Mouse (Mus musculus): ENCODE measurements at regions not wholly inside any gene's neighbourhood (a gene's known extent, or its start where the extent isn't known, plus 50 kb on each side); places are given as distances from the start of the nearest gene placed in this dataset.

GRCm38 (mm10) chr14:31910809-31911208 is 80.4 kb upstream of the Ankrd28 start:
- H3K4me3 ChIP-seq (ENCODE audit: low read depth, low read length), result no peak overlapping the region
- H3K27ac ChIP-seq (ENCODE audit: low read depth), result no peak overlapping the region
- no peaks in the 10 kb centered on the region for H3K27me3 ChIP-seq (replicated peaks; ENCODE audit: control insufficient read depth, insufficient read depth, low read length)
- DNase-seq (ENCODE audit: low spot score) (no peak), ATAC-seq (replicated peaks; ENCODE audit: low FRiP score, low TSS enrichment, low read depth) (no peak)
- WGBS, result 87% methylated on average over 2 of the region's 2 CpGs
- no peaks in the 10 kb centered on the region for H3K4me1 ChIP-seq (replicated peaks; ENCODE audit: control insufficient read depth, insufficient read depth, low read length)
- no peaks in the 10 kb centered on the region for H3K9me3 ChIP-seq (ENCODE audit: control insufficient read depth, low read length)
- H3K36me3 ChIP-seq (ENCODE audit: control insufficient read depth, insufficient read depth, low read length), result no peaks in the 10 kb centered on the region
- H3K4me2 ChIP-seq (ENCODE audit: low read length), result no peak overlapping the region
- H3K9ac ChIP-seq (ENCODE audit: low read length), result no peak overlapping the region

DNA sequence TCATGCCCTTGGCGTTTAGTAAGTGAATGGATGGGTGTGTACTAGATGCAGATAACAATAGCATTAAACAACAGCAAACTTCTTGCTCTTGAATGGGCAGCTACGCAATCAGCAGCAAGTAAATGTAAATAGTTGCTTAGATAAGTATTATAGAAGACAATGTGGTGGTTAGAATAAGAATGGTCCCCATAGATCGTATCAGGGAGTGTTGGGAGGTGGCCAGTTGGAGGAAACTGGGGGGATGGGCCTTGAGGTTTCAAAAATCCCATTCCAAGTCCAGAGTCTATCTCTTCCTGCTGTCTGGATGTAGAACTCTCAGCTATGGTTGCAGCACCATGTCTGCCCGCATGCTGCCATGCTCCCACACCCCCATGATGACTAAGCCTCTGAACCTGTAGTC is 88.0 kb upstream of the Ankrd28 start:
- H3K9me3 ChIP-seq (ENCODE audit: control insufficient read depth, low read length), result 0 out of 2 replicates have a peak, but pooled peaks cover 6% of the 10 kb centered on the region
- H3K4me3 ChIP-seq (ENCODE audit: low read depth, low read length), result no peak overlapping the region
- no peaks in the 10 kb centered on the region for H3K27me3 ChIP-seq (replicated peaks; ENCODE audit: control insufficient read depth, insufficient read depth, low read length)
- DNase-seq (ENCODE audit: low spot score) (no peak), ATAC-seq (replicated peaks; ENCODE audit: low FRiP score, low TSS enrichment, low read depth) (no peak)
- no peak overlapping the region for H3K9ac ChIP-seq (ENCODE audit: low read length)
- no peak overlapping the region for H3K4me2 ChIP-seq (ENCODE audit: low read length)
- H3K36me3 ChIP-seq (ENCODE audit: control insufficient read depth, insufficient read depth, low read length), result no peaks in the 10 kb centered on the region
- no peak overlapping the region for H3K27ac ChIP-seq (ENCODE audit: low read depth)
- no peaks in the 10 kb centered on the region for H3K4me1 ChIP-seq (replicated peaks; ENCODE audit: control insufficient read depth, insufficient read depth, low read length)
- 89% methylated on average over 4 of the region's 4 CpGs for WGBS

DNA sequence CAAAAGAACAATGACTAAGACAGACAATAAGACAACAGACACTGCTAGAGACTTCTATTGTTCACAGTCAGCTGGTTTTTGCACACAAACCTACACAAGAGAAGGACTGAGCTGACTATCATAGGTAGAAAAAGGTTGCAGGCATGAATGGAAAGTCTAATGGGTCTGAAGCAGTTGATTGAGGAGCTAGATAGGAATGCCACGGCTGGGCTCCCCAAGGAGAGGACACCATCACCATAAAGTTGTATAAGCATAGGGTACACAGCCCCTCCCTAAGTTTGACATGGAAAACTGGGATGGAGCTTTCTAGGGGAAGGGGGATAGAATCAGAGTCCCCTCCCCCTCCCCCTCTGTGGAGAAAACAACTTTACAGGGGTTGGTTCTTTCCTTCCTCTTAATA is 88.5 kb upstream of the Ankrd28 start:
- Histone ChIP-seq H3K4me2 (ENCODE audit: low read length) (no peak overlapping the region), H3K4me1 (replicated peaks; ENCODE audit: control insufficient read depth, insufficient read depth, low read length) (no peaks in the 10 kb centered on the region), H3K9ac (ENCODE audit: low read length) (no peak overlapping the region), H3K36me3 (ENCODE audit: control insufficient read depth, insufficient read depth, low read length) (no peaks in the 10 kb centered on the region), H3K27ac (ENCODE audit: low read depth) (no peak overlapping the region), H3K27me3 (replicated peaks; ENCODE audit: control insufficient read depth, insufficient read depth, low read length) (no peaks in the 10 kb centered on the region), H3K4me3 (ENCODE audit: low read depth, low read length) (no peak overlapping the region), H3K9me3 (ENCODE audit: control insufficient read depth, low read length) (0 out of 2 replicates have a peak, but pooled peaks cover 7% of the 10 kb centered on the region)
- DNase-seq (ENCODE audit: low spot score) (no peak), ATAC-seq (replicated peaks; ENCODE audit: low FRiP score, low TSS enrichment, low read depth) (no peak)
- WGBS, result 83% methylated on average over 1 of the region's 1 CpGs

- Histone ChIP-seq H3K27ac (ENCODE audit: low read depth) (no peak overlapping the region), H3K9ac (ENCODE audit: low read length) (no peak overlapping the region), H3K9me3 (ENCODE audit: control insufficient read depth, low read length) (no peaks in the 10 kb centered on the region), H3K4me2 (ENCODE audit: low read length) (no peak overlapping the region), H3K36me3 (ENCODE audit: control insufficient read depth, insufficient read depth, low read length) (no peaks in the 10 kb centered on the region), H3K4me3 (ENCODE audit: low read depth, low read length) (no peak overlapping the region), H3K4me1 (replicated peaks; ENCODE audit: control insufficient read depth, insufficient read depth, low read length) (peaks cover 14% of the 10 kb centered on the region), H3K27me3 (replicated peaks; ENCODE audit: control insufficient read depth, insufficient read depth, low read length) (no peaks in the 10 kb centered on the region)
- ATAC-seq (replicated peaks; ENCODE audit: low FRiP score, low TSS enrichment, low read depth) (no peak), DNase-seq (ENCODE audit: low spot score) (no peak)
- WGBS, result 55% methylated on average over 12 of the region's 12 CpGs
These were observed 98.8 kb upstream of the Ankrd28 start for GRCm38 (mm10) chr14:31929161-31929707.

GRCm38 (mm10) chr14:31930367-31930766 is 98.4 kb upstream of the Galnt15 start:
- peak; percentile 59 for DNase-seq (ENCODE audit: low spot score)
- no peaks in the 10 kb centered on the region for H3K36me3 ChIP-seq (ENCODE audit: control insufficient read depth, insufficient read depth, low read length)
- no peak for ATAC-seq (replicated peaks; ENCODE audit: low FRiP score, low TSS enrichment, low read depth)
- H3K27ac ChIP-seq (ENCODE audit: low read depth), result peak overlapping the region; percentile 58; the same call in 1 of the 2 replicates
- no peak overlapping the region for H3K9ac ChIP-seq (ENCODE audit: low read length)
- H3K4me3 ChIP-seq (ENCODE audit: low read depth, low read length), result no peak overlapping the region
- no peak overlapping the region for H3K4me2 ChIP-seq (ENCODE audit: low read length)
- 42% methylated on average over 9 of the region's 9 CpGs for WGBS
- H3K4me1 ChIP-seq (replicated peaks; ENCODE audit: control insufficient read depth, insufficient read depth, low read length), result peaks cover 20% of the 10 kb centered on the region
- no peaks in the 10 kb centered on the region for H3K27me3 ChIP-seq (replicated peaks; ENCODE audit: control insufficient read depth, insufficient read depth, low read length)
- no peaks in the 10 kb centered on the region for H3K9me3 ChIP-seq (ENCODE audit: control insufficient read depth, low read length)

GRCm38 (mm10) chr14:31931971-31932370 is 96.8 kb upstream of the Galnt15 start:
- H3K4me3 ChIP-seq (ENCODE audit: low read depth, low read length), result no peak overlapping the region
- no peaks in the 10 kb centered on the region for H3K27me3 ChIP-seq (replicated peaks; ENCODE audit: control insufficient read depth, insufficient read depth, low read length)
- no peak for ATAC-seq (replicated peaks; ENCODE audit: low FRiP score, low TSS enrichment, low read depth)
- H3K36me3 ChIP-seq (ENCODE audit: control insufficient read depth, insufficient read depth, low read length), result no peaks in the 10 kb centered on the region
- no peaks in the 10 kb centered on the region for H3K9me3 ChIP-seq (ENCODE audit: control insufficient read depth, low read length)
- DNase-seq (ENCODE audit: low spot score), result no peak
- no peak overlapping the region for H3K4me2 ChIP-seq (ENCODE audit: low read length)
- WGBS, result 51% methylated on average over 5 of the region's 5 CpGs
- H3K4me1 ChIP-seq (replicated peaks; ENCODE audit: control insufficient read depth, insufficient read depth, low read length), result peaks cover 20% of the 10 kb centered on the region
- H3K9ac ChIP-seq (ENCODE audit: low read length), result no peak overlapping the region
- H3K27ac ChIP-seq (ENCODE audit: low read depth), result no peak overlapping the region

DNA sequence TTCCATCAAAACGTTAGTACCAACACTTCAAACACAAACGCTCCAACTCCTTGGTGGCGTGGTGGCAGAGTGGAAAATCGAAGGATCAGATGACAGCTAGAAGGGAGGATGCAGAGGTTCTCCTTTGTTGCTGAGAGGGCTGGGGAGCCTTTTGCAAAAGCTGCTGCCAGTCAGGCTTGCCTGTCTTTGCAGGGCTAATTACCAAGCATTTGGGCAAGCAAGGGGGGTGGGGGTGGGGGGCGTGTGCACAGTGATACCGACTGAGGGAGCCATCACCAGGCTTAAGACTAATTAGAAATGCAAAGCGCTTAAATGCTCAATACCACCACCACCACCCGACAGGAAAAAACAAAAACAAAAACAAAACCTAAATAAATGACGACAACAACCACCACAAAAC is 95.3 kb upstream of the Galnt15 start:
- DNase-seq (ENCODE audit: low spot score) (no peak), ATAC-seq (replicated peaks; ENCODE audit: low FRiP score, low TSS enrichment, low read depth) (no peak)
- H3K9ac ChIP-seq (ENCODE audit: low read length), result no peak overlapping the region
- no peaks in the 10 kb centered on the region for H3K27me3 ChIP-seq (replicated peaks; ENCODE audit: control insufficient read depth, insufficient read depth, low read length)
- WGBS, result 5% methylated on average over 9 of the region's 9 CpGs
- peak overlapping the region; percentile 31 for H3K4me3 ChIP-seq (ENCODE audit: low read depth, low read length)
- H3K4me2 ChIP-seq (ENCODE audit: low read length), result peak overlapping the region; percentile 61
- H3K36me3 ChIP-seq (ENCODE audit: control insufficient read depth, insufficient read depth, low read length), result no peaks in the 10 kb centered on the region
- H3K9me3 ChIP-seq (ENCODE audit: control insufficient read depth, low read length), result no peaks in the 10 kb centered on the region
- H3K4me1 ChIP-seq (replicated peaks; ENCODE audit: control insufficient read depth, insufficient read depth, low read length), result peaks cover 20% of the 10 kb centered on the region
- 0 out of 2 replicates have a peak overlapping the region, but pooled peaks have one; percentile 29 for H3K27ac ChIP-seq (ENCODE audit: low read depth)

- peak overlapping the region; percentile 61 for H3K4me2 ChIP-seq (ENCODE audit: low read length)
- H3K36me3 ChIP-seq (ENCODE audit: control insufficient read depth, insufficient read depth, low read length), result no peaks in the 10 kb centered on the region
- ATAC-seq (replicated peaks; ENCODE audit: low FRiP score, low TSS enrichment, low read depth), result peak; percentile 67
- peak; percentile 59 for DNase-seq (ENCODE audit: low spot score)
- peak overlapping the region; percentile 31 for H3K4me3 ChIP-seq (ENCODE audit: low read depth, low read length)
- WGBS, result 4% methylated on average over 13 of the region's 13 CpGs
- no peaks in the 10 kb centered on the region for H3K27me3 ChIP-seq (replicated peaks; ENCODE audit: control insufficient read depth, insufficient read depth, low read length)
- H3K9me3 ChIP-seq (ENCODE audit: control insufficient read depth, low read length), result no peaks in the 10 kb centered on the region
- peaks cover 20% of the 10 kb centered on the region for H3K4me1 ChIP-seq (replicated peaks; ENCODE audit: control insufficient read depth, insufficient read depth, low read length)
- peak overlapping the region; percentile 37 for H3K9ac ChIP-seq (ENCODE audit: low read length)
- peak overlapping the region; percentile 29; the same call in 1 of the 2 replicates for H3K27ac ChIP-seq (ENCODE audit: low read depth)
These were observed 94.9 kb upstream of the Galnt15 start for GRCm38 (mm10) chr14:31933841-31934271.

GRCm38 (mm10) chr14:31934321-31934720 is 94.5 kb upstream of the Galnt15 start:
- Histone ChIP-seq H3K27ac (ENCODE audit: low read depth) (peak overlapping the region; percentile 29; the same call in 1 of the 2 replicates), H3K9ac (ENCODE audit: low read length) (peak overlapping the region; percentile 37), H3K4me1 (replicated peaks; ENCODE audit: control insufficient read depth, insufficient read depth, low read length) (peaks cover 20% of the 10 kb centered on the region), H3K36me3 (ENCODE audit: control insufficient read depth, insufficient read depth, low read length) (no peaks in the 10 kb centered on the region), H3K4me3 (ENCODE audit: low read depth, low read length) (peak overlapping the region; percentile 31), H3K4me2 (ENCODE audit: low read length) (peak overlapping the region; percentile 61), H3K9me3 (ENCODE audit: control insufficient read depth, low read length) (no peaks in the 10 kb centered on the region), H3K27me3 (replicated peaks; ENCODE audit: control insufficient read depth, insufficient read depth, low read length) (no peaks in the 10 kb centered on the region)
- 1% methylated on average over 5 of the region's 6 CpGs for WGBS
- DNase-seq (ENCODE audit: low spot score) (peak; percentile 70), ATAC-seq (replicated peaks; ENCODE audit: low FRiP score, low TSS enrichment, low read depth) (peak; percentile 34)
